Mouse (Mus musculus): ENCODE data around the gene Gm21188. TPM values are rescaled to one million over a fixed set of nuclear protein-coding genes. Genes with fewer than 3 reads are reported as not detected.
"Not testable (repeated sequence)": the region's sequence is repeated elsewhere in the genome, so short reads cannot be mapped to it uniquely, and the experiment has no call there.

Gene Gm21188
- total RNA-seq (2015; ENCODE audit: low replicate concordance) (42.4 and 52.3 TPM in 2 replicates), total RNA-seq (2017; ENCODE audit: low replicate concordance) (12.4 and 14.4 TPM in 2 replicates)

GRCm38 (mm10) chr13:120052085-120052484 is at the start of gene Gm21188:
Gm21188 (minus strand) TSS chr13:120052194.
- not testable (repeated sequence) for ATAC-seq (replicated peaks; ENCODE audit: low FRiP score, poor library complexity, severe bottlenecking)

- not testable (repeated sequence) for ATAC-seq (replicated peaks; ENCODE audit: low FRiP score, poor library complexity, severe bottlenecking)
Observed at GRCm38 (mm10) chr13:120099327-120099726, 47.3 kb upstream of the Gm21188 start.

DNA sequence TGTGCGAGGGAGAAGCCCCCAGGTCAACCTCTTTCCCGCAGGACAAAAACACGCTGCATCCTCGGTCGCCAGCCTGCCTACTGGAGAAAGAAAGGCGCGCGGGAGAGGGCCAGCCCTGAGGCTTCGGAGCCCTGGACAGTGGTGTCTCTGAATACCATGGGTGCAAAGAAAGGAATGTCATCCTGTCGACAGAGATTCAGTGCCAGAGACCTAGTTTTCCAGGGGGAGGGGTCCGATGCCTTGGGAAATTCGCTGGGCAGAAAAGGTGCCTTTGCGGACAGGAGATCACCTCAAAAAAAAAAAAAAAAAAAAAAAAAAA is 44.9 kb upstream of the Gm21188 start:
- not testable (repeated sequence) for ATAC-seq (replicated peaks; ENCODE audit: low FRiP score, poor library complexity, severe bottlenecking)

DNA sequence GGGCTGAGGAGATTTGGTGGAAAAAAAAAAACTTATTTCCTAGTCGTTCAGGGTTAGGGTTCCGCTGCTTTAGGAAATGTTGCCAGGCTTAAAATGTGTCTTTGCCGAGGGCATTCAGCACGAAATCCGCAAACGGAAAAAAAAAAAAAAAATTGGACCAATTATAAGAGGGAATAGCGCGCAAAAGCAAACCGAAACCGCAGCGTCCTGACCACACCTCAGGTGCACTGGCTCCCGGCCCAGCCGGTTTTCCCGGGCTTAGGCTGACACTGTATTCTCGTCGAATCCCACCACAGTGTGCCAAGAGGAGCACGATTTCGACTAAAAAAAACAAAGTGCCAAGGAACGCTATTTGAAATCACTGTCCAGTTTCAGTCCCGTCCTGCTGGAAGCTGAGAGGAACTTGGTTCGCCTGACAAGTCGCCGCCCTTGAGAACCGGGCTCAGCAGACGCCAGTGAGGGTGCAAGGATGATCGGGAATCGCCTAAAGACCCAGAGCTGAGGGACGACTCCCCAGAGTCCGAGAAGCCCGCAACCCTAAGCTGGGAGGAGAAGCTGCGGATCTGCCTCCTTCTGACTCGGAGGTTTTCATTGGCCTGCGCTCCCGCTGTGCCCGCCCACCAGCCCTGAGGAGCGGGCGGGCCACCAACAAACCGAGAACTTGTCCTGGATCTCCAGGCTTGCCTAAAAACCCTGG is 44.4 kb upstream of the Gm21188 start:
- 0 out of 2 replicates have a peak, but pooled peaks have one; percentile 36 for ATAC-seq (replicated peaks; ENCODE audit: low FRiP score, poor library complexity, severe bottlenecking)

DNA sequence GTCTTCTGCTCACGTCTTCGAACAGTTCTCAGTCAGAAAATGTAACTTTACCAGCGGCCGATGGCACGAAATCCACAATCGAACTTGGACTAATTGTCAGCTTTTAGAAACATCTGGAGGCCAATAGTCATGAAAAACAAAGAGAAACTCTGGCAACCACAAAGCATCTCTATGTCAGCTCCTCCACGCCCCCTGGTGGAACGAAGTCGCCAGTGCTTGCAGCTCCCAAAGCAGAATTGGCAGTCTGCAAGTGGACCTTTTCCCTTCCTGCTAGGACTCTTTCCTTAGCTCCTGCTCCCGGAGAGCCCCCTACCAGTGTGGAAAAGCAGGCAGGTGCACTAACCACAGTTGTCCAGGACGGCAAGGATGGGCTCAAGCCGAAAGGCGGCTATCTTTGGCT is 41.0 kb upstream of the Gm21188 start:
- ATAC-seq (replicated peaks; ENCODE audit: low FRiP score, poor library complexity, severe bottlenecking), result peak; percentile 74

GRCm38 (mm10) chr13:120079644-120080043 is 27.6 kb upstream of the Gm21188 start:
- ATAC-seq (replicated peaks; ENCODE audit: low FRiP score, poor library complexity, severe bottlenecking), result not testable (repeated sequence)

DNA sequence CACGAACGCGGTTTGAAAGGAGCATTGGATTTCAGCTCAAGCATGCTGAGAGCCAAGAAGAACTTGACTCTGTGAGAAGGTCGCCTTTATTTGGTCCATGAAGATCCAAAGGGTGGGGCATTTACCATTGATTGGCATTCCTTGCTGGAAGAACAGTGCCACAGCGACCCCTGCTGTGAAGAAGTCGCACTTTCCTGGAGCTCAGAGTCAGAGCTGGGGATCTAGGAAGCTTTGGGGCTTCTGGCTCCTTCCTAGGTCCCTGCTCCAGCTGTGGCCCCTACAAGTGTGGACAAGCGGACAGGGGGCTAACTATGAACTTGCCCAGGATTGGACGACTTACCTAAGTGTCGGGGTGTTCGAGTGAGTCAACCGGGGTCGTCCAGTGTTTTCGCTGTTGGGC is 18.9 kb upstream of the Gm21188 start:
- ATAC-seq (replicated peaks; ENCODE audit: low FRiP score, poor library complexity, severe bottlenecking), result not testable (repeated sequence)

GRCm38 (mm10) chr13:120070012-120070598 is 18.1 kb upstream of the Gm21188 start:
- ATAC-seq (replicated peaks; ENCODE audit: low FRiP score, poor library complexity, severe bottlenecking), result peak; percentile 73

- ATAC-seq (replicated peaks; ENCODE audit: low FRiP score, poor library complexity, severe bottlenecking), result not testable (repeated sequence)
Observed at GRCm38 (mm10) chr13:120063439-120064089, 11.6 kb upstream of the Gm21188 start.

GRCm38 (mm10) chr13:120062903-120063302 is 10.9 kb upstream of the Gm21188 start:
- not testable (repeated sequence) for ATAC-seq (replicated peaks; ENCODE audit: low FRiP score, poor library complexity, severe bottlenecking)

DNA sequence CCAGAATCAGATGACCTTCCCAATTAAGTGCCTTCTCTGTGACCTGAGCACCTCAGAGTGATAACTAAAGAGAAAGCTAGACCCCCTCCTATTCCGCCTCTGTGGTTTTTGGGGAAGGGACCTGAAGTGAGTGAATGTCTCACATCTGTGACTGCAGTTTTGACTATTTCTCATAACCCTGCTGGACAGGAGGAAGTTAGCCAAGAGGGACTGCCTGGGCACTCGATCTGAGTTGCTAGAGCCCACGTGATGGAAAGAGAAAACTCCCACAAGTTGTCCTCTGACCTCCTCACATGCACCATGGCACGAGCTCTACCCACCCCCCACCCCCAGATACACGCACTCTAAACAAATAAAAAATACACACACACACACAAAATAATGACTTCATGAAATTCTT is 3.4 kb downstream of the Gm21188 start:
- not testable (repeated sequence) for ATAC-seq (replicated peaks; ENCODE audit: low FRiP score, poor library complexity, severe bottlenecking)

DNA sequence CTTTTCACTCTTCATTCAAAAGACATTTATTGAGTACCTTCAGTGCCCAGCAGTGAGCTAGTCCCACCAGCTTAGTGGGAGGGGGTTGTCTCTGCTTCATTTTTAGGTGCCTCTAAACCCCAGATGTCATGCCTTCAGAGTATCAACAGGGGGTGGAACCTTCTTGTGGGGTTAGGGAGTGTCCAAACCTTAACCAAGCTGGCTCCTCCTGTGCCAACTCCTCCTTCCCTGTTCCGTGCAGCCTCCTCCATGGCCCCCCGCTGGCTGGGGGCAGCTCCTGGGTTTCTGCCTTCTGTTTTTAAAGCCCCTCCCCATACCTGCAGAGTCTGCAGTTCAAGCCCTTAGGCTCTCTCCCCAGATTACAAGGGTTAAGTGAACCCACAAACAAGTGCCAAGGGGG is 3.8 kb downstream of the Gm21188 start:
- peak; percentile 60 for ATAC-seq (replicated peaks; ENCODE audit: low FRiP score, poor library complexity, severe bottlenecking)

- ATAC-seq (replicated peaks; ENCODE audit: low FRiP score, poor library complexity, severe bottlenecking), result peak; percentile 29
Observed at GRCm38 (mm10) chr13:120046422-120047209, 5.4 kb downstream of the Gm21188 start.

DNA sequence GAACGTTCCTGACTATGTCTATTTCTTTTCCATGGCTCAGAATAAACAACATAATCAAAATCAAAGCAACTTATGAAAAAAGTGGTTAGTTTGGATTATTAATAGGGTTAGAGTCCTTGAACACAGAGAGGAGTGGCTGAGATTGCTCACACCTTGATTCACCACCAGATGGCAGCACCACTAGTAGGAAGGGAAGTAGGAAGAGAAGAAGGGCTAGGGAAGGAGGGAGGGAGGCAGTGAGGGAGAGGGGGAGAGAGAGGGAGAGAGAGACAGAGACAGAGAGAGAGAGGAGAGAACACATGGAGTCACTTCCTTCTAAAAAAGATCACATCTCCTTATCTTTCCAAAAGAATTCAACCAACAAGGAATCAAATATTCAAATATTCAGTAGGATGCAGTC is 10.8 kb downstream of the Gm21188 start:
- ATAC-seq (replicated peaks; ENCODE audit: low FRiP score, poor library complexity, severe bottlenecking), result 0 out of 2 replicates have a peak, but pooled peaks have one; percentile 43

DNA sequence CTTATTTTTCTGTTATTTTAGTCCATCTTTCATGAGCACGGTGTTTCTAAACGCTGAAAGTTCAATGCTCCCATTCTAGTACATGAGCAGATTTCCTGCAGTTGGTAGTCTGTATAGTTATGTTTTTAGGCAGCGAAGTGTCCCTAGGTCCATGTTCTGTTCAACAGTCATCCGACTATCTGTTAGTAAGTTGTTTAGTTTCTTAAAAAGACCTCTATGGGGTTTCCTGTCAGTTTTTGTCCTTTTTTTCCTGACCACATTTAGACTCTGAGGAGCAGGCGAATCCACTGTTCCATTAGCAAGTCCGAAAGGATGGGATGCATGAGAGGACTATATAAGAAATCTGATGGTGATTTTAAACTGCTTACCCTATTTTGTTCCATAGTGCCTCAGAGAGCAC is 14.1 kb downstream of the Gm21188 start:
- ATAC-seq (replicated peaks; ENCODE audit: low FRiP score, poor library complexity, severe bottlenecking), result not testable (repeated sequence)

- not testable (repeated sequence) for ATAC-seq (replicated peaks; ENCODE audit: low FRiP score, poor library complexity, severe bottlenecking)
Observed at GRCm38 (mm10) chr13:120036577-120037115, 15.3 kb downstream of the Gm21188 start.

GRCm38 (mm10) chr13:120035151-120035550 is 16.8 kb downstream of the Gm21188 start:
- ATAC-seq (replicated peaks; ENCODE audit: low FRiP score, poor library complexity, severe bottlenecking), result not testable (repeated sequence)

GRCm38 (mm10) chr13:120034637-120035036 is 17.4 kb downstream of the Gm21188 start:
- ATAC-seq (replicated peaks; ENCODE audit: low FRiP score, poor library complexity, severe bottlenecking), result not testable (repeated sequence)

DNA sequence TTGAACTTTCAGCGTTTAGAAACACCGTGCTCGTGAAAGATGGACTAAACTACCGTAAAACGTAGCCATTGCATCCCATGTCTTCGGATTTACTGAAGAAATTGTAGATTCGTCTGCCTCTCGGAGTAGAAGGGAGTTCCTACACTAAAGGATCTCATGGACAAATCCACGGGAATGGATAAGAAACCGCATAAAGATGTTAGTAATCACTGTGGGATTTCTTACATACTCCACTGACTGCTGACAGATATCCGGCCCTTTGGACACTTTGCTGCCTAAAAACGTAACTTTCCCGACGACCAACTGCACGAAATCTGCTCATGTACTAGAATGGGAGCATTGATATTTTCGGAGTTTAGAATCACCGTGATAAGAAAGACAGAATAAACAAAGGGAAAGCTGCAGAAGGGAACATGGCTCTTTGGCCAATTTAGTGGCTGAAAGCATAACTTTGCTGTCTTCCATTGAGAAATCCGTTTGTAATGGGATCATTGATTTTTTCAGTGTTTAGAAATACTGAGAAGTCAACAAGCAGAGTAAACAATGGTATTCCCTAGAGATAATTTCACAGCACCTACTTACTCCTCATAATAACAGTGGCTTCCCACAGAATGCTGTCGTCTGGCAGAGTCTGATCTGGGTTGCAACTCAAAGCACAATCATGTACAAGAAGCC is 18.3 kb downstream of the Gm21188 start:
- not testable (repeated sequence) for ATAC-seq (replicated peaks; ENCODE audit: low FRiP score, poor library complexity, severe bottlenecking)

Data from erythroblast, adult 5-6 weeks (primary cell).